Comparison of ENCODE assay signal across 35 mouse cellular contexts in genomic region chr2:126928681-126929080, GRCm38 (mm10).
"Had no signal": no experiment of that assay in that cellular context is flagged by ENCODE, and none has a peak within 500 bp of the region (broad histone marks: within the 10 kb centered on the region; RNA-seq: fewer than 3 reads in every experiment).

No protein-coding gene starts in this region.

- ATAC-seq: hindbrain, embryonic 16.5 days; hindbrain, postnatal 0 days; inflammation-experienced regulatory T-cells, adult 6 months; intestine, embryonic 15.5 days; intestine, embryonic 16.5 days; intestine, postnatal 0 days had no signal

- H3K9me3 ChIP-seq: heart, embryonic 10.5 days; heart, embryonic 12.5 days; heart, embryonic 13.5 days; heart, embryonic 15.5 days; hindbrain, embryonic 10.5 days; hindbrain, embryonic 12.5 days; hindbrain, embryonic 13.5 days; hindbrain, embryonic 15.5 days; intestine, embryonic 15.5 days; kidney, embryonic 15.5 days had no signal

- H3K27me3 ChIP-seq: heart, embryonic 12.5 days; heart, embryonic 13.5 days; heart, embryonic 15.5 days; hindbrain, embryonic 12.5 days; hindbrain, embryonic 13.5 days; hindbrain, embryonic 15.5 days; intestine, embryonic 15.5 days; kidney, embryonic 15.5 days had no signal

- H3K4me3 ChIP-seq: heart, embryonic 10.5 days; heart, embryonic 12.5 days; heart, embryonic 13.5 days; heart, embryonic 15.5 days; hindbrain, embryonic 10.5 days; hindbrain, embryonic 12.5 days; hindbrain, embryonic 13.5 days; hindbrain, embryonic 15.5 days; intestine, embryonic 15.5 days; kidney, embryonic 15.5 days; layer of hippocampus, adult 2 months had no signal

- H3K9ac ChIP-seq: heart, embryonic 12.5 days; heart, embryonic 13.5 days; heart, embryonic 15.5 days; hindbrain, embryonic 12.5 days; hindbrain, embryonic 13.5 days; hindbrain, embryonic 14.5 days; hindbrain, embryonic 15.5 days; intestine, embryonic 15.5 days; kidney, embryonic 15.5 days had no signal

- DNase-seq: heart, postnatal 10 days; heart, postnatal 14 days; heart, postnatal 36 days; heart, postnatal 4 days; kidney, adult 11 months; kidney, adult 18-20 months; kidney, adult 2 months; kidney, adult 8-10 months; kidney, adult 9 months; kidney, postnatal 10 days; kidney, postnatal 14 days; kidney, postnatal 25 days; kidney, postnatal 36 days; kidney, postnatal 4 days; layer of hippocampus, adult 9-11 months; layer of hippocampus, postnatal 36 days had no signal

- H3K27ac ChIP-seq: heart, embryonic 10.5 days; heart, embryonic 13.5 days; heart, embryonic 15.5 days; hindbrain, embryonic 10.5 days; hindbrain, embryonic 12.5 days; hindbrain, embryonic 13.5 days; hindbrain, embryonic 14.5 days; hindbrain, embryonic 15.5 days; hindbrain, postnatal 0 days; intestine, embryonic 15.5 days; kidney, embryonic 15.5 days; kidney, postnatal 0 days; layer of hippocampus, adult 2 months had no signal

- H3K4me1 ChIP-seq: heart, embryonic 10.5 days; heart, embryonic 12.5 days; hindbrain, embryonic 12.5 days; intestine, embryonic 15.5 days had no signal

- H3K4me2 ChIP-seq: heart, embryonic 11.5 days; heart, embryonic 12.5 days; heart, embryonic 13.5 days; heart, embryonic 15.5 days; hindbrain, embryonic 12.5 days; hindbrain, embryonic 13.5 days; hindbrain, embryonic 14.5 days; hindbrain, embryonic 15.5 days; intestine, embryonic 15.5 days; kidney, embryonic 15.5 days had no signal
